Mouse (Mus musculus): Measurements from ENCODE around the gene Otol1.

GRCm38 (mm10) chr3:69971482-69972097, 35.8 kb upstream of the Otol1 start:
- TF ChIP-seq CTCF (IDR thresholded peaks at IDR 0.05; ENCODE audit: low read depth) = no peak
- TF ChIP-seq EP300 (optimal IDR thresholded peaks at IDR 0.05) = no peak

All from stomach, postnatal 0 days (tissue).